Mouse (Mus musculus) left cerebral cortex, postnatal 14 days (tissue): Measurements from ENCODE around the gene Spry1. TPM values are rescaled to one million over a fixed set of nuclear protein-coding genes. Genes with fewer than 3 reads are reported as not detected.
"Not testable (repeated sequence)": the region's sequence is repeated elsewhere in the genome, so short reads cannot be mapped to it uniquely, and the experiment has no call there.

Experiments
- DNase-seq, 2 experiments: peaks; one replicate each; pipeline ENCODE4 v3.0.0; 2021 to 2022; ENCODE audit warnings: low spot score in 2 of 2, mixed read lengths in 1 of 2
- intact Hi-C: fragments of 180-260 bp; cut with DNase I; formaldehyde crosslinking; loops from one replicate; pipeline ENCODE4 v1.15.1; 2025
- long read RNA-seq, 2 experiments: library from polyadenylated mRNA; stranded (forward); transcript quantifications; one replicate each; pipeline ENCODE4 v2.0.0; 2021
- total RNA-seq, 2 experiments: library from RNA; stranded (reverse); gene quantifications; 2 replicates each; pipeline ENCODE4 v1.2.3; 2021

Gene Spry1
- total RNA-seq: 10 to 100 TPM; 13.4 to 14.9 TPM
- long read RNA-seq, experiment 1, transcript Spry1-201 (3 exons, 2,481 nt): major isoform, 16 of 31 reads
- long read RNA-seq, experiment 1, transcript Spry1-203 (3 exons, 2,451 nt): minor isoform, 11 of 31 reads
- long read RNA-seq, experiment 1, partial matches to known transcripts: 0 of 31 reads
- long read RNA-seq, experiment 1, other reads (novel, unspliced or antisense): 3 of 31 reads
- long read RNA-seq, experiment 2, transcript Spry1-203 (3 exons, 2,451 nt): major isoform, 12 of 29 reads
- long read RNA-seq, experiment 2, transcript Spry1-201 (3 exons, 2,481 nt): minor isoform, 11 of 29 reads
- long read RNA-seq, experiment 2, transcript Spry1-202 (2 exons, 2,773 nt): minor isoform, 5 of 29 reads
- long read RNA-seq, experiment 2, partial matches to known transcripts: 0 of 29 reads
- long read RNA-seq, experiment 2, other reads (novel, unspliced or antisense): 1 of 29 reads

DNA sequence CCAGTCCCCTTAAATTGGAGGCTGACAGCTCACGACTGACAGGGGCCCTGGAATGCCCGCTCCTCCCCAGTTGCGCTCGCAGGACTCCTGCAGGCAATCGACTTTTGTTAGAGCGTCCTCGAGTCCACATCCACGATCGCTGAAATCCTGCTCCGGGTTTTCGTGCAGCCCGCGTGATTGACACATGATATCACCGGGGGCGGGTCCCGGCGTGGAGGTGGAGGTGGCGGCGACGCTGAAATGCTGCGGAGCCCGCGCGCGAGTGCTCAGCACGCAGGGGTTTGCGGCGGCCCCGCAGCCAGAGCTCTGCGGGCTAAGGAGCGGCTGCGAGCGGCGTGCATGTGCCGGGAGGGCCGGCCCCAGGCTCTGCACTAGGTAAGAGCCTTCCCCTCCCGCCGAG lies at the start of gene Spry1:
Spry1 (plus strand) TSS at position 258 of the 400 bp plus-strand sequence.
- peak; percentile 97 to 98 for DNase-seq
- intact Hi-C loops: loop anchor here (2.0 to 5.0 kb wide), 5 partner anchors 83 to 583 kb away; no protein-coding TSS in a partner anchor

DNA sequence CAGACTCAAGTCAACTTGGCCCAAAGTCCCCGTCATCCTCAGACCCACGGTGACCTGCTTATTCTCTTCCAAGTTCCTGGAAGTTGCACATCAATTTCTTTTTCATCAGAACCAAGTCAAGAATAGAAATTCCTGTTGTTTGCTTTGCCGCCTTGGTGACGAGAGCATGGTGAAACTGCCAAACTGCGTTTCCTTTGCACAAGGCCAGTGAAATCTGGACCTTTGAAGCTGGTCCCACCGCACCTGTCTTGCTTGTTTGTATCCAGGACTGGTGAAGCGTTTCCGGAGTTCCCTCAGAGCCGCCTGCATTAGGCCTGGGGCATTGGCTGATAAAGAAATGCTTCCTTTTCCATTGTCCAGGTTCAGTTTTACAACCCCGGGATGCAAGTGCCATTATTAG lies 44.0 kb upstream of the Spry1 start:
- DNase-seq: no peak
- intact Hi-C loops: no loop called here

DNA sequence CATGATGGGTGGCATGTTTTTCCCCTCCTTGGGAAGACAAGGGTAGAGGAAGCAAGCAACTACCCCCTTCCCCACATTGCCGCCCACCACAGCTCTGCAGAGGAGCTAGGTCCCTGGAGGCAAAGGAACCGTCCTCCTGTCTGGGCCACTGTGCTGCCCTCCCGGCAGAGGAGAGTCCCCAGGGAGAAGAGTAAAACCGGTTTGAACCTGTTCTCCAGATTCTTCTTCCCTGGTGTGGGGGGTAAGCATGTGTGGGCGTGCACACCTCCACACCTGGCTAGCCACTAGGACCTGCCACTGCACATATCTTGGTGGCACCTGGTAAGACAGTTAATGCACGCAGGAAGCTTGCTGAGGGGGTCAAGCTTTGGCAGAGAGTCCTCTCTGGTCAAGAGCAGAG lies 43.2 kb upstream of the Spry1 start:
- no peak for DNase-seq
- intact Hi-C loops: no loop called here

DNA sequence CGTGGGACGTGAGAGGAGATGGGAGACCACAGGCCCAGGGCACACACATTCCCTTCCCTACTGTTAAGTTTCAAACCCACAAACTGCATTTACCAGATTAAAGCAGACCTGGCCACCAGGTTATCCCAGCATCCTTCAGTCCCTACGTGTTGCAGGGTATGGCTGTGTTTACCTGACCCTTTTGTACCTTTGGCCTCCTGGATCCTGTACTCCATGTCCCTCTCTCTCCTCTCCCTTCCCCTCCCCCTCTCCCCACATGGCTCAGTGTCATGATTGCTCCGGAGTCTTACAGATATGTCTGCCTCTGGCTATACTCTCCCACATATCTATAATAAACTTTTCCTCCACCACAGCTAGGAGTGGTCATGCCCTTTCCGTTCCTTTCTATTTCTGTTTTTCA lies 42.5 kb upstream of the Spry1 start:
- intact Hi-C loops: no loop called here
- no peak for DNase-seq

- DNase-seq, intact Hi-C loops: not testable (repeated sequence)
Observed at GRCm38 (mm10) chr3:37599641-37600040, 40.1 kb upstream of the Spry1 start.

DNA sequence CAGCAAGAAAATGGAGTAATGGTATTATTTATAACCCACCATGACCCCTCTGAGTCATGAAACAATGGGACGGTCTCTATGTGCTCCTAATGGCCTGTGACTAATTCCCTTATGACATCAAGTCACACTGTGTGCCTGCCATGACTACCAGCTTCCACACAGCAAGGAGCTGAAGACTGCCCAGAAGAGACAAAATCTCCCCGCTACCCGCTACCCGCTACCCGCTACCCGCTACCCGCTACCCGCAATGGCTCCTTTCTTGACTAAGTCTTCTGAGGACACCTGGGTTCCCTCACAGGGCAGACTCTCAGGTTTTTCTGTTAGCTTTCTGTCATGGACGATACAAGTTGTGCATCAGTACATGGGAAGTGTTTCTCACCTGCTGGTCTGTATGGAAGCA lies 37.4 kb upstream of the Spry1 start:
- intact Hi-C loops: no loop called here
- no peak for DNase-seq

GRCm38 (mm10) chr3:37602890-37603289 lies 36.9 kb upstream of the Spry1 start:
- intact Hi-C loops: no loop called here
- no peak for DNase-seq

DNA sequence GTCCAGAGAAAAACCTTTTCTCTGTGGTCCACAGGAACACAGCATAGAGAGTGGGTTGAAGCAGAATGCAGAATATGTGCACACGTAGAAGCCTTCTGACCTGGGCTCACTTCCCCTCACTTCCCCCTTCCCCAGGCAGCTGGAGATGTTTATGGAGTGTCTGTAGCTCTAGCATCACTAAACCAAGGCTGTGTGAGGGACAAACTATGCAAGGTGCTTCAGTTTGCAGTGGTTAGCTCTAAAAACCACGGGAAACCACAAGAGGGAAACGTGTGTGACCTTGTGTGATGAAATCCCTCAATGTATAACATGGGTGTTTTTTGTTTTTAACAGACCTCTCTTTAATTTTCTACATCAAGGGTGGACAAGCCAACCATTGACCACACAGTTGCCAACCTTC lies 36.2 kb upstream of the Spry1 start:
- DNase-seq: no peak
- intact Hi-C loops: no loop called here

- peak in 1 of 2 experiments; percentile 11 for DNase-seq
- intact Hi-C loops: no loop called here
Observed at GRCm38 (mm10) chr3:37604976-37605875, 34.5 kb upstream of the Spry1 start.

DNA sequence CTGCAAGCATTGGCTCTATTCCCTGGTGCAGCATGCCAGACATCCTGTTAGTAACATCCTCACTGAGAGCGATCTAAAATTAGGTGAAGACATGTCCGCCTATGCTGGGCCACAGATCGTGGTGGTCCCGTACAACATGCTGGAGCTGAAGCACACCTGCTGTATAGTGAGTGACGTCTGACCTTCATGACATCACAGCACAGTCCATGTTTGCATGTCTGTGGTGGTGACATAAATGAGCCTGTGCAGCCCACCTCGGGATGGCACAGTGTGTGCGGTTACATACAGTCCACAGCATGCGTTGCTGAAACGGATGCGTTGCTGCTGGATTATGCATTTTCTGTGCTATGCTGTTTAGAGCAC lies 33.9 kb upstream of the Spry1 start:
- intact Hi-C loops: no loop called here
- DNase-seq: peak; percentile 10 to 23

DNA sequence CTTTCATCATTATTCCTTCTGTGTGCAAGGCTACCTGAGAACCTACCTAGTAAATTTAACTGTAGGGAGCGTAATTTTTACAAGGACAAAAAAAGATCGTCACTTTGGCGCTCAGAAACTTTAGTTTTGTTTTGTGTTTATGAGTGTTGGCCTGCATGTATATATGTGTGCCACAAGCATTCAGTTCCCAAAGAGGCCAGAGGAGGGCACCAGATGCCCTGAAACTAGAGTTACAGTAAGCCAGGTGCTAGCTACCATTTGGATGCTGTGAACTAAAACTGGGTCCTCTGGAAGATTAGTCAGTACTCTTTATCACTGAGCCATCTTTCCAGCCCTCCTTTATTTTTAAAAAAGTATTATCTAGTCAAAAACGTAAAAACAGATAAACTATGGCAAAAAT lies 30.8 kb upstream of the Spry1 start:
- intact Hi-C loops: no loop called here
- DNase-seq: peak in 1 of 2 experiments; percentile 15

GRCm38 (mm10) chr3:37610670-37611069 lies 29.1 kb upstream of the Spry1 start:
- DNase-seq: no peak
- intact Hi-C loops: no loop called here

GRCm38 (mm10) chr3:37613722-37614121 lies 26.0 kb upstream of the Spry1 start:
- intact Hi-C loops: no loop called here
- DNase-seq: no peak

- no peak for DNase-seq
- intact Hi-C loops: no loop called here
Observed at GRCm38 (mm10) chr3:37614878-37615650, 24.7 kb upstream of the Spry1 start.

DNA sequence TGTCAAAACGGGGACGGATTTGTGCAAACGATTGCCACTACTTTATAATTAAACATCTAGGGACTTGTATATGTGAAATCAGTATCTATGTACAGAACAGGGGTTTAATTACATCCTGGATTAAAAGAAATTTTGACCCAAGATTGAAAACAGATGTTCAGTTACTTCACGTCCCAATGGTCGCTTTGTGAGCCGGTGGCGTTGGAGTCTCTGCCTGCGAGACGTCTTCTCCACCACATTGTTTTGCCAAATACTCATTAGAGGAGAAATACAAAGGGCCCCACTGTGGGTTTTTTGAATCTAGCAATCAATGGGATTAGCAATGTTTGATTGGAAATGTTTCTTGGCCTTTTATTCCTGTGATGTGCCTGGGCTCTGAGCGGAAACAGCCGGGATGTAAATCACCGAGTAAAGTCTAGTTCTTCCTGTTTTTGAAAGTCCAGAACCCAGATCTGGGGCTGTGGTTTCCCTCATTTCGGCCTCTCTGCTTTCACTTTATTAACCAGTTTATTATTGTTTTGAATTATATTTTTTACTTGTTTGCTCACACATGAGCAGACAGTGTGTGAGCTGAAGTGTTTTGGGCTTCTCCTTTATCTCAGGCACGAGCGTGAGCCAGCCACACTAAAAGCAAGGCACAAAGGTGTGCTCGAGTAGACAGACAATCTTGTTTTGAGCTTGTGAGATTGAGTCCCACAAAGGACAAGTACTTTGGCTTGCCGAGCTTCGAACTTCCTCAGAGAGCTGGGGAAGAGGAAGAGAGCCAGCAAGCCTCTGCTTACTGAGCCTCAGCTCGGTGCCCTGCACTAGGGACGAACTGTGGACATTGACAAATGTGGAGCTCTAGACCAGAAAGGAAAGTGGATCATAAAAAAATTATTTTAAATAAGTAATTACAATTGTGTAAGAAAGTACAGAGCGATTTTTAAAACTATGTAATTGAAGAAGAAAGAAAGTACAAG lies 22.9 kb upstream of the Spry1 start:
- intact Hi-C loops: no loop called here
- no peak for DNase-seq

GRCm38 (mm10) chr3:37632246-37632645 lies 7.5 kb upstream of the Spry1 start:
- intact Hi-C loops: no loop called here
- no peak for DNase-seq

DNA sequence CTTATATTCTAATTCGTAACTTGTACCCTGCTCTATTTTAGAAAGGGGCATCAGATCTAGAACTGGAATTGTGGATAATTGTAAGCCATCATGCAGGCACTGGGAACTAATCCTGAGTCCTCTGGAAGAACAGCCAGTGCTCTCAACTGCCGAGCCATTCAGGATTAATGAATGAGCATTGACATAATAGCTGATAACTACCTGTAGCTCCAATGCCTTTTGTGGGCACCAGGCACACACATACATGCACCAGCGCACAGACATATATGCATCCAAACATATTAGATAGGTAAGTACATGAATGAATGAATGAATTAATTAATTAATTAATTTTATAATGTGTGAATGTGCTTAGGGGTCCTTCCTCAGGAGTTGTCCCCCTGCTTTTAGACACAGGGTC lies 7.0 kb upstream of the Spry1 start:
- no peak for DNase-seq
- intact Hi-C loops: no loop called here

DNA sequence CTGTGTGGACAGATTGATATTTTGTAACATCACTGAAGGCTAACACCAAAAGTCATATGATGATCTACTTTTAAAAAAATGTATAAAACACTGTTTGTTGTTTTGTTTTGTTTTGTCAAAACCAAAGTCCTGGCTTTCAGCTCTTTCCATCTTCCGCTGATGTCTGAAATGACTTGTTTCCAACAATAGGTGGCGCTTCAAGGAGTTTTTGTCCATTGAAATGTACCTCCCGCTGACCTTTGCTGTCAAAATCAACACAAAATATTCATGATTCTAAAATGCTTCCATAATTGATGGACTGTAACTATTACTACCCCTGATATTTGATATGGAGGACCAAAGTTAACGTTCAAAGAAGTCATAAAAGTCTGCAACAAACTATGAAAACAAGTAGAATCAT lies 5.1 kb upstream of the Spry1 start:
- DNase-seq: no peak
- intact Hi-C loops: loop anchor here (5.0 kb wide), 1 partner anchor 568 kb away; no protein-coding TSS in a partner anchor
